Comparison of ENCODE assay signal across 26 mouse cellular contexts in genomic region chr12:104847227-104847626, GRCm38 (mm10).
"Had no signal": no experiment of that assay in that cellular context is flagged by ENCODE, and none has a peak within 500 bp of the region (broad histone marks: within the 10 kb centered on the region; RNA-seq: fewer than 3 reads in every experiment).

No protein-coding gene starts in this region.

- ATAC-seq: hindbrain, embryonic 16.5 days; inflammation-experienced regulatory T-cells, adult 6 months; intestine, embryonic 15.5 days; intestine, postnatal 0 days had no signal

- H3K9ac ChIP-seq: heart, embryonic 12.5 days; hindbrain, embryonic 12.5 days; hindbrain, embryonic 14.5 days; intestine, embryonic 15.5 days; limb, embryonic 12.5 days; liver, embryonic 13.5 days had no signal

- H3K36me3 ChIP-seq: heart, embryonic 10.5 days; heart, embryonic 12.5 days; hindbrain, embryonic 10.5 days; hindbrain, embryonic 12.5 days; intestine, embryonic 15.5 days; limb, embryonic 10.5 days; limb, embryonic 12.5 days; liver, embryonic 13.5 days had no signal

- H3K9me3 ChIP-seq: heart, embryonic 10.5 days; heart, embryonic 12.5 days; hindbrain, embryonic 10.5 days; hindbrain, embryonic 12.5 days; intestine, embryonic 15.5 days; limb, embryonic 10.5 days; limb, embryonic 12.5 days; liver, embryonic 13.5 days had no signal

- H3K27me3 ChIP-seq: intestine, embryonic 15.5 days; limb, embryonic 12.5 days had no signal

- H3K4me3 ChIP-seq: gastrocnemius, adult 2 months; heart, embryonic 10.5 days; heart, embryonic 12.5 days; hindbrain, embryonic 10.5 days; hindbrain, embryonic 12.5 days; intestine, embryonic 15.5 days; left cerebral cortex, adult 2 months; limb, embryonic 10.5 days; limb, embryonic 12.5 days; liver, embryonic 13.5 days had no signal

- DNase-seq: gastrocnemius, adult 2 months; gastrocnemius, postnatal 10 days; gastrocnemius, postnatal 25 days; heart, adult 18-20 months; heart, postnatal 10 days; heart, postnatal 4 days; kidney, adult 18-20 months; kidney, adult 8-10 months; kidney, postnatal 10 days; kidney, postnatal 25 days; kidney, postnatal 4 days; layer of hippocampus, adult 9-11 months; liver; liver, embryonic 13.5 days had no signal

- H3K4me2 ChIP-seq: heart, embryonic 12.5 days; hindbrain, embryonic 12.5 days; hindbrain, embryonic 14.5 days; intestine, embryonic 15.5 days; limb, embryonic 12.5 days; liver, embryonic 13.5 days had no signal

- H3K27ac ChIP-seq: heart, embryonic 10.5 days; hindbrain, embryonic 10.5 days; hindbrain, embryonic 12.5 days; hindbrain, embryonic 14.5 days; intestine, embryonic 15.5 days; left cerebral cortex, adult 2 months; limb, embryonic 10.5 days; limb, embryonic 12.5 days; liver, embryonic 13.5 days had no signal
